Mouse (Mus musculus) spleen, adult 2 months (tissue): ENCODE results near the gene Nrap.

Experiments used
- CTCF ChIP-seq: fragments of 200-500 bp; IDR thresholded peaks from 2 replicates; pipeline ENCODE4 v1.5.1; 2011; ENCODE audit warnings: mild to moderate bottlenecking, inconsistent platforms; ENCODE audit not compliant: insufficient read depth, insufficient read length, insufficient replicate concordance; ENCODE audit errors: extremely low read depth
- POLR2A ChIP-seq: fragments of 200-500 bp; IDR thresholded peaks from 2 replicates; pipeline ENCODE4 v1.6.1; 2011; ENCODE audit warnings: low read depth, low read length, inconsistent platforms

- TF ChIP-seq POLR2A (no peak), CTCF (no peak)
Observed at GRCm38 (mm10) chr19:56342006-56342405, 47.8 kb downstream of the Nrap start.
